Mouse (Mus musculus) heart, postnatal 0 days (tissue): ENCODE results near the gene Dedd.

ENCODE experiments used
- CTCF ChIP-seq: IDR thresholded peaks from 2 replicates; pipeline ENCODE4 v1.5.1; 2016; ENCODE audit warnings: antibody characterized with exemption, control low read depth, low read depth
- EP300 ChIP-seq: IDR thresholded peaks from 2 replicates; pipeline ENCODE4 v1.6.1; 2016; ENCODE audit warnings: antibody characterized with exemption, low read depth

GRCm38 (mm10) chr1:171286517-171286916 lies 42.4 kb upstream of the Dedd start:
- no peak for TF ChIP-seq CTCF
- TF ChIP-seq EP300 = no peak
